Mouse (Mus musculus) midbrain, embryonic 10.5 days (tissue): Measurements from ENCODE around the gene 4930568D16Rik. TPM values are rescaled to one million over a fixed set of nuclear protein-coding genes. Genes with fewer than 3 reads are reported as not detected.

Experiments used
- DNase-seq: peaks from one replicate; pipeline ENCODE4 v3.0.0-alpha.2; 2017; ENCODE audit warnings: low spot score
- H3K27ac ChIP-seq: fragments of 300-500 bp; sonication (generic); replicated peaks from 2 replicates; pipeline ENCODE4 v1.5.1; 2016; ENCODE audit warnings: mild to moderate bottlenecking
- H3K27me3 ChIP-seq: fragments of 300-500 bp; sonication (generic); 2 replicates; pipeline ENCODE4 v1.6.1; 2016; ENCODE audit warnings: low read depth, mild to moderate bottlenecking; ENCODE audit not compliant: poor library complexity, severe bottlenecking
- H3K36me3 ChIP-seq: fragments of 300-500 bp; sonication (generic); 2 replicates; pipeline ENCODE4 v1.6.1; 2016; ENCODE audit warnings: mild to moderate bottlenecking, moderate library complexity
- H3K4me1 ChIP-seq: fragments of 300-500 bp; sonication (generic); 2 replicates; pipeline ENCODE4 v1.6.1; 2016
- H3K4me3 ChIP-seq: fragments of 300-500 bp; sonication (generic); 2 replicates; pipeline ENCODE4 v1.5.1; 2016; ENCODE audit warnings: mild to moderate bottlenecking, moderate library complexity
- H3K9me3 ChIP-seq: fragments of 300-500 bp; sonication (generic); replicated peaks from 2 replicates; pipeline ENCODE4 v1.6.1; 2016; ENCODE audit warnings: mild to moderate bottlenecking
- WGBS: fragments of 180-500 bp; shearing (Covaris S2); methylation state at CpG from one replicate; pipeline ENCODE4 v1.1.7; 2016; 5-methylcytosine and 5-hydroxymethylcytosine counted together
- polyA plus RNA-seq: library from polyadenylated mRNA; unstranded; fragments of >200 nt; fragmentation: Nextera tagmentation; extraction: Ambion mirVana; gene quantifications from 2 replicates; pipeline ENCODE4 v1.2.1, GENCODE M21; 2016

4930568D16Rik gene
- polyA plus RNA-seq, 1 experiment from 2014 or later, result not detected

GRCm38 (mm10) chr2:35337419-35337818, 30.1 kb downstream of the 4930568D16Rik start:
- Histone ChIP-seq H3K9me3 (no peaks in the 10 kb centered on the region), H3K4me3 (peak overlapping the region; percentile 72), H3K27me3 (peaks cover 20% of the 10 kb centered on the region), H3K4me1 (peaks cover 31% of the 10 kb centered on the region), H3K27ac (peak overlapping the region; percentile 83), H3K36me3 (no peaks in the 10 kb centered on the region)
- DNase-seq, result no peak
- WGBS, result 46% methylated on average over 10 of the region's 10 CpGs

DNA sequence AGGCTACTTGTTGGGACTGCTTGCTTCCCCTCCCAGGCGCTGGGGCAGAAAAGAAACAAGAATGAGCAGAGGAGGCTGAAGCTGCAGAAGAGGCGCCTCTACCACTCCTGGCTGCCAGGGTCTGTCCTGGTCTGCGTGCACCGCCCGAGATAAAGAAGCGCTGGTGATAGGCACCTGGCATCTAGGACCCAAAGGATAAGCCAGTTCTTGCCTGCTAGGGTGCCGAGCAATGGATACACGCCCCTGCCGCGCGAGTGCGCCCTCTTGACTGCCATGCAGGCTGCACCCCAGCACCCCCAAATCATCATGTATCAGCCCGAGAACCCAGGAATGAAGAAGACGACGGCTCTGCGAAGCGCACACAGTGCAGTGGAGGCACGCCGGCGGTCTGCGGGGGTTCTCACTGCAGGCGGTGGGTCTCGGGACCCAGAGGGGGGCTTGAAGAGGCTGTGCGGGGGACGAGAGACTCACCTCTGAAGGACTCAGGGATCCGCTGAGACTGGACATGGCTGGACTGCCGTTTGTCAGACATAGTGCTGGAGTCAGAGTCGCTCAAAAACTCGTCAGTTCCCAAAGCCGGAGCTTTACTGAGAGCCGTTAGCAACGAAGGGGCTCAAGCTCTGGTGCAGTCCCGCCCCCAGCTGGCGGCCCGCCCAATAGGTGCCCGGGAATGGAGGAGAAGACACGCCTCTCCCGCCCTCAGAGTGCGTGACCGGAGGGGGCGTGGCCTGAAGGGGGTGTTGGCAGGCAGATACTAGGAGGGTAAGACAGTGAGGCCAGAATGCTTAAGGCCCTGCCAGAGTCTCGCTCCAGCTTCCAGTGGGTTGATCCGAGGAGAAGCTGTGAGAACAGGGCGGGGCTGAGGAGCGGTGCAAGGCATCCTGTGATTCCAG, 30.9 kb downstream of the 4930568D16Rik start, which contains the start of gene Stom:
Stom (minus strand) TSS at position 589 of the 893 bp plus-strand sequence.
- H3K27ac ChIP-seq, result peak within 1 kb of the TSS; percentile 83
- H3K4me3 ChIP-seq, result peak within 1 kb of the TSS; percentile 72
- H3K4me1 ChIP-seq, result peaks cover 31% of the 10 kb centered on the region
- under 1% methylated on average over 45 of the region's 45 CpGs for WGBS
- peak; percentile 99 for DNase-seq
- peaks cover 20% of the 10 kb centered on the region for H3K27me3 ChIP-seq
- no peaks in the 10 kb centered on the region for H3K9me3 ChIP-seq
- H3K36me3 ChIP-seq, result no peaks in the 10 kb centered on the region

DNA sequence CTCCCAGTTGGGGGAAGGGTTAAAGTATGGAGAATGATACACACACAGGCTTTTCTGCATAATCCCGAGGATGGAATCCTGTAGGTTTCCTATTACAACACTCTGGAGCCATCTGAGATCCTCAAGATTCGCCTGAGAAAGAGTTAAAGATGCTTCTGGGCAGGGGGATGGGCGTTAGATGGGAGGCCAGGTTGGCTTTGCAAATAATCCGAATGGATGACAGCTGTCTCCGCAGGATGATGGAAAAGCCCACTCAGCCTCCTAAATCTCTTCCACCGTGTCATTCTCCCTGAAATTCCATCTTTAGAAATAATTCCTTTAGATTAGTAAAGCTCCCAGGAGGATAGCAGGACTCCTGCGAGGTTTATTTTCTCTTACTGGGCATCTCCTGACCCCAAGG, 31.9 kb downstream of the 4930568D16Rik start:
- no peak for DNase-seq
- Histone ChIP-seq H3K36me3 (no peaks in the 10 kb centered on the region), H3K9me3 (no peaks in the 10 kb centered on the region), H3K27ac (0 out of 2 replicates have a peak overlapping the region, but pooled peaks have one; percentile 83), H3K4me1 (peaks cover 31% of the 10 kb centered on the region), H3K27me3 (peaks cover 20% of the 10 kb centered on the region), H3K4me3 (peak overlapping the region; percentile 72)
- WGBS, result 8% methylated on average over 7 of the region's 7 CpGs

- H3K27me3 ChIP-seq, result peaks cover 20% of the 10 kb centered on the region
- no peaks in the 10 kb centered on the region for H3K9me3 ChIP-seq
- H3K27ac ChIP-seq, result no peak overlapping the region
- no peak for DNase-seq
- H3K4me1 ChIP-seq, result peaks cover 31% of the 10 kb centered on the region
- H3K36me3 ChIP-seq, result no peaks in the 10 kb centered on the region
- no peak overlapping the region for H3K4me3 ChIP-seq
These were observed 33.9 kb downstream of the 4930568D16Rik start for GRCm38 (mm10) chr2:35333670-35334069.

DNA sequence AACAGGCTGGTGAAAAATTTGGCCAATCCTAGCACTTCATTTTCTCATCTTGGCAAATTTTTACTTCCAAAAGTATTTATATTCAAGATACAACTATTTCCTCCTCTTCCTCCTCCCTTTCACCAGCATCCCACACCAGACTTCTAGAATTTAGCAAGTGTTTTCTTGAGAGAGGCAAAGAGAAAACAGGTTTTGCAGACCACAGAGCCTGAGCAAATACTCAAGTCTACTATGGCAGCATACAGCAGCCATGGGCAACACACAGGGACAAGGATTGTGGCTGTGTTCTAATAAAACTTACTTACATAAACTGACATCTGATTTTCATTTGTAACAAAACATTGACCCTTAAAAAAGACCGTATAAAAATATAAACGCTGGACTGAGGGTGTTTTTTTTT, 36.3 kb downstream of the 4930568D16Rik start:
- no peaks in the 10 kb centered on the region for H3K9me3 ChIP-seq
- H3K4me1 ChIP-seq, result peaks cover 31% of the 10 kb centered on the region
- no peaks in the 10 kb centered on the region for H3K36me3 ChIP-seq
- DNase-seq, result no peak
- no peak overlapping the region for H3K27ac ChIP-seq
- WGBS, result 68% methylated on average over 2 of the region's 2 CpGs
- peaks cover 26% of the 10 kb centered on the region for H3K27me3 ChIP-seq
- no peak overlapping the region for H3K4me3 ChIP-seq

DNA sequence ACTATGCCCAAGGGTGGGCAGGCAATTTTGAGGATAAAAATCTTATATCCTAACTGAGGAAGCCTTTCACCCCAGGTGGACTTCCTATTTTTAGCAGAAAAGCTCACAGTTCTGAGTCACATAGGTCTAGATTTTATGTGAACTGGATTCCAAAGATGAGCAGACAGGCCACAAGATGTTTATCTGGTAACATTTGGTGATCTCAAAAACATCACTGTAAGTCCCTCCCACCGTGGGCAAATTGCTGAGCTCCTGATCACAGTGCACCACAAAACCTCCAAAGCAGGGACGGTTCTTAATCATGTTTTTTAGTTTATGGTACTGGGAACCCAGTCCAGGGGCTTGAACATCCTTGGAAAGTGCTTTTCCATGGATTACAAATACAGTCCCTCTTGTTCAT, 38.5 kb downstream of the 4930568D16Rik start:
- peaks cover 12% of the 10 kb centered on the region for H3K4me1 ChIP-seq
- 83% methylated on average over 2 of the region's 2 CpGs for WGBS
- no peak for DNase-seq

DNA sequence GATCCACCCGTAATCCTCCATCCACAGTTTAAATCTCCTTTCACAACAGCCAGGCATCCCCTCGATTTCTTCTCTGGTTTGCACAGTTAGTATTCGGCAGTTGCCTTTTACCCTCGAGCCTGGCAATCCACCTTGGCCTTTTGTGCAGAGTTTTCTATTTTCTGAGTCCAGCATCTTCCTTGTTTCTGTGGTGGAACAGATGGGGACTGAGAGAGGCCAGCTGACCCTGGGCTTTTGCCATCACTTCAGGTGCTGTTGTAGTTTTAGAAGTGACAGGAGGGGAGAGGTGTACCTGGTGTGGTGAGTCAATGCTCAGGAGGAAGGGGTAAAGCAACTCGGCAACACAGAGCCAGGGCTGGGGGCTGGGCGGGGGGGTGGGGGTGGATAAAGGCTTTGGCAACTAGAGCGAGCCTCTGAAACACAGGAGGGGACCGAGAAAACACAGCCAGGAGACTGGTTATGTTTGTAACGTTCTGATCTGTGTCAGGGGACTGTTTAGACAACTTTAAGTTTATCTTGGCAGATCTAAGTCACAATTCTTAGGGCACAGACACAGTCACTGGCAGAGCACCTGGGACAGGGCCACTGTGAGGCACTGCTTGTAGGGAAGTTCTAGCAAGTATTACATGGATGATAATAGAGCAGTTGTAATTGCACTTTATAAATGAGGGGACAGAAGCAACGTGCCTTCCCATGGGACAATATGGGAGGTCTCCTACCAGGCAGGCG, 39.3 kb downstream of the 4930568D16Rik start:
- 35% methylated on average over 11 of the region's 11 CpGs for WGBS

More for the DNA sequence above, 38.5 kb downstream of the 4930568D16Rik start:
- no peaks in the 10 kb centered on the region for H3K9me3 ChIP-seq
- H3K27ac ChIP-seq, result no peak overlapping the region
- H3K27me3 ChIP-seq, result peaks cover 30% of the 10 kb centered on the region
- H3K4me3 ChIP-seq, result no peak overlapping the region
- H3K36me3 ChIP-seq, result no peaks in the 10 kb centered on the region

DNA sequence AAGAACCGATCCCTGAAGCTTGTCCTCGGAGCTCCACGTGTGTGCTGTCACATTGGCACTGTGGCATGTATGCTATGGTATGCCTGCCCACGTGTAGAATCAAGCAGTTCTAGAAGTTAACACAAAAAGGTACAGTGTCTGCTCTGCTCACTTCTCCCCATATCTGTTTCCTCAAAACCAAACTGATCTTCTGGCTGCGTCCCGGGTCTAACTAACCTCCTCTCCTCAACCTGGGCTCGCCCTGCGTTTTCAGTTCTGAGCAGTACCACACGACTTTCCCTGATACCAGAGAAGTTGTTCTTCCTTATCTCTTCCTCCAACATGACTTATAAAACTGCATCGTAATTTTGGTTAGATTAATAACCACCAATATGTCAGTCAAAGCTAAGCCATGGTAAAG, 39.9 kb downstream of the 4930568D16Rik start:
- 67% methylated on average over 10 of the region's 10 CpGs for WGBS
- peaks cover 11% of the 10 kb centered on the region for H3K4me1 ChIP-seq
- H3K27ac ChIP-seq, result no peak overlapping the region
- peaks cover 42% of the 10 kb centered on the region for H3K27me3 ChIP-seq
- H3K4me3 ChIP-seq, result no peak overlapping the region
- no peaks in the 10 kb centered on the region for H3K9me3 ChIP-seq
- H3K36me3 ChIP-seq, result no peaks in the 10 kb centered on the region
- DNase-seq, result no peak

More for the DNA sequence above, 39.3 kb downstream of the 4930568D16Rik start:
- H3K36me3 ChIP-seq, result no peaks in the 10 kb centered on the region
- H3K27ac ChIP-seq, result no peak overlapping the region
- no peaks in the 10 kb centered on the region for H3K9me3 ChIP-seq
- H3K4me3 ChIP-seq, result no peak overlapping the region
- peaks cover 38% of the 10 kb centered on the region for H3K27me3 ChIP-seq
- H3K4me1 ChIP-seq, result peaks cover 11% of the 10 kb centered on the region
- no peak for DNase-seq

DNA sequence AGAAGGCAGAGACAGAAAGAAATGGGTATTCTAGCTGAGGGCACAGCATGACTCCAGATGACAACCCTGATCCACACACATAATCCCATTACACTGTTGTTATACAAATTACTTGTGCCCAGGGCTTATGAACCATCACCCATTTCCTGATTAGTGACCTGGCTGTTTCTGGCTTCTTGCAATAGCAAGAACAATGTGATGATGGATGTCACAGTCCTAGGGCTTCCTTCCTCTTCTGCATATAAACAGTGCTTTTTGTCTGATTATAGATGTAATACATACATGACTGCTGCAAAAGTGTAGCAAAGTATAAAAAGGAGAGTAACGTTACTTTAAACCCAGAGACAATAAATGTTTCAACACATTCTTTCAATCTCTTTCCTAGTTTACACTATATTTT, 40.6 kb downstream of the 4930568D16Rik start:
- peaks cover 11% of the 10 kb centered on the region for H3K4me1 ChIP-seq
- no peak for DNase-seq
- 60% methylated on average over 1 of the region's 1 CpGs for WGBS
- H3K27me3 ChIP-seq, result peaks cover 47% of the 10 kb centered on the region
- H3K4me3 ChIP-seq, result no peak overlapping the region
- H3K9me3 ChIP-seq, result no peaks in the 10 kb centered on the region
- no peaks in the 10 kb centered on the region for H3K36me3 ChIP-seq
- H3K27ac ChIP-seq, result no peak overlapping the region

DNA sequence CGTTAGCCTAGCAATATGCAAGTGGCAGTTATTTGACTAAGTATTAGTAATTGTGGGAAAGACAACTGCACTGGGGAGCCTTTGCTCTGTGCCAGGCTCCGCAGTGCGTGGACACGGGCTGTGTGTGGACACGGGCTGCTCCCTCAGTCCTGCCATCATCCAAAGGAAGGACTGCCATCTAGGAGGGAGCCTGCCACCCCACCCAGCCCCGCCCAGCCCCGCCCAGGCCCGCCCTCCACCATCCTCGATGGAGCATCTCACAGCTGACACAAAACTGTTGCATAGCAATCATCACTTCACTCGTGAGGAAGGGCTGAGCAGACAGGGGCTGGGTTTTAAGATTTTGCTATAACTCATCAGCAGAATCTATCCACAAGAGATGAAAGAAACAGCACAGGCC, 41.6 kb downstream of the 4930568D16Rik start:
- Histone ChIP-seq H3K9me3 (no peaks in the 10 kb centered on the region), H3K36me3 (no peaks in the 10 kb centered on the region), H3K4me3 (no peak overlapping the region), H3K27me3 (peaks cover 50% of the 10 kb centered on the region), H3K4me1 (peaks cover 11% of the 10 kb centered on the region), H3K27ac (no peak overlapping the region)
- WGBS, result 82% methylated on average over 10 of the region's 10 CpGs
- DNase-seq, result no peak

DNA sequence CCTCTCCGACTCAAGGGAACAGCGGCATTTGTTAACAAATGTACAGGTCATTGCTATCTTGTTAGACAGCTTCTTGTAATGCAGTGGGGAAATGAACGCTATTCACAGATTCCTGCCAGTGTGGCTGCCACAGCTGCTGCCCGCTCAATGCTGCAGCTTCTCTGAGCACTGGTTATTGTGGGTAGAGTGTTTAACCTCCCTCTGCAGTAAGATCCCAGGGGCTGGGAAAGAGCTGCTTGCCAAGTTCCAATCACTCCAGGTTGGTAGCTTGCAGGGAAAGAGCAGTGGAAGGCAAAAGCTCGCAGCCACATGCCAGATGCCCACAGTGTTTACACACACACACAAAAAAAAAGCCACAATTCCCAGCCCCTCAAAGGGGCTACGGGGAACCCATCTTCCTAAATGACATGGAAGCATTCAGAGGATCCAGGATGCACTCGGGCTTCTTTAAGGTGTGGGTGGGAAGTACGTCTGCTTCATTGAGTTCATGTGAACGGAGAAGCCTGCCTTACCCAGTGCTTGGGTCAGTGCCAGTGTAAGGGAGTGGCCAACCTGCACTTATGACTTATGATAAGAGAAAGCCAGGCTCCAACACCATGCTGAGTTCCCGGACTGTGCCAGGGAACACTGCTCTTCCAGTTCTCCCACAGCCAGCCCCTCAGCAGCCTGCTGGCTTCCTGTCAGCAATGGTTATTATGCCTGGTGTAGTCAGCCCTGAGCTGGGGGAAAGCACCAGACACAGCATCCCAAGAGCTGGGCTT, 44.9 kb downstream of the 4930568D16Rik start:
- Histone ChIP-seq H3K4me1 (peaks cover 11% of the 10 kb centered on the region), H3K27ac (no peak overlapping the region), H3K4me3 (no peak overlapping the region), H3K36me3 (no peaks in the 10 kb centered on the region), H3K9me3 (no peaks in the 10 kb centered on the region), H3K27me3 (peaks cover 44% of the 10 kb centered on the region)
- 87% methylated on average over 10 of the region's 10 CpGs for WGBS
- no peak for DNase-seq

GRCm38 (mm10) chr2:35320399-35320798, 47.1 kb downstream of the 4930568D16Rik start:
- Histone ChIP-seq H3K4me1 (peaks cover 12% of the 10 kb centered on the region), H3K9me3 (no peaks in the 10 kb centered on the region), H3K4me3 (no peak overlapping the region), H3K27ac (no peak overlapping the region), H3K27me3 (peaks cover 34% of the 10 kb centered on the region), H3K36me3 (no peaks in the 10 kb centered on the region)
- no peak for DNase-seq
- 92% methylated on average over 15 of the region's 15 CpGs for WGBS
